Mouse (Mus musculus) granulocyte monocyte progenitor cell, adult 5-6 weeks (primary cell): ENCODE data around the gene Olfr1424. TPM values are rescaled to one million over a fixed set of nuclear protein-coding genes. Genes with fewer than 3 reads are reported as not detected.

Source experiments
- ATAC-seq: replicated peaks from 2 replicates; pipeline ENCODE4 v1.8.0; 2016; ENCODE audit warnings: mild to moderate bottlenecking, moderate TSS enrichment, inconsistent platforms; ENCODE audit not compliant: poor library complexity, severe bottlenecking
- total RNA-seq, 2 experiments: library from RNA; stranded (forward) in 1 of 2; stranded (reverse) in 1 of 2; fragments of 200-712, 200-1000 nt in 1 of 2; fragments of >200 nt in 1 of 2; fragmentation: Nextera tagmentation in 1 of 2; gene quantifications; 2 replicates each; pipeline ENCODE4 v1.2.3; 2014 to 2017

Olfr1424 gene
- total RNA-seq, 2 experiments from 2014 or later = not detected

GRCm38 (mm10) chr19:12009501-12010280 lies 52.8 kb downstream of the Olfr1424 start:
- no peak for ATAC-seq

Other genes with a start within 250 kb of the Olfr1424 start
- 11.3 and 12.2 TPM in 2 replicates for gene Stx3, start 243.3 kb downstream of the Olfr1424 start, total RNA-seq (2014; fragmentation: Nextera tagmentation)
- gene Stx3, start 243.3 kb downstream of the Olfr1424 start, total RNA-seq (2017) = 7.9 and 12.1 TPM in 2 replicates
- not detected in 2 replicates for gene Olfr1417, start 223.5 kb downstream of the Olfr1424 start, total RNA-seq (2014; fragmentation: Nextera tagmentation)
- not detected in 2 replicates for gene Olfr1417, start 223.5 kb downstream of the Olfr1424 start, total RNA-seq (2017)
- not detected in 2 replicates for gene Olfr1418, start 201.6 kb downstream of the Olfr1424 start, total RNA-seq (2014; fragmentation: Nextera tagmentation)
- gene Olfr1418, start 201.6 kb downstream of the Olfr1424 start, total RNA-seq (2017) = not detected in 2 replicates
- gene Olfr1419, start 187.6 kb downstream of the Olfr1424 start, total RNA-seq (2014; fragmentation: Nextera tagmentation) = not detected in 2 replicates
- not detected in 2 replicates for gene Olfr1419, start 187.6 kb downstream of the Olfr1424 start, total RNA-seq (2017)
- not detected in 2 replicates for gene Olfr1420, start 176.1 kb downstream of the Olfr1424 start, total RNA-seq (2014; fragmentation: Nextera tagmentation)
- gene Olfr1420, start 176.1 kb downstream of the Olfr1424 start, total RNA-seq (2017) = not detected in 2 replicates
- gene Patl1, start 150.3 kb downstream of the Olfr1424 start, total RNA-seq (2014; fragmentation: Nextera tagmentation) = 33.2 and 43.7 TPM in 2 replicates
- 12.6 and 12.8 TPM in 2 replicates for gene Patl1, start 150.3 kb downstream of the Olfr1424 start, total RNA-seq (2017)
- gene Osbp, start 96.7 kb downstream of the Olfr1424 start, total RNA-seq (2014; fragmentation: Nextera tagmentation) = 39.1 and 46.5 TPM in 2 replicates
- 35.2 and 42.3 TPM in 2 replicates for gene Osbp, start 96.7 kb downstream of the Olfr1424 start, total RNA-seq (2017)
- gene Olfr1423, start 21.4 kb downstream of the Olfr1424 start, total RNA-seq (2014; fragmentation: Nextera tagmentation) = not detected in 2 replicates
- not detected in 2 replicates for gene Olfr1423, start 21.4 kb downstream of the Olfr1424 start, total RNA-seq (2017)
- gene Olfr1425, start 15.0 kb upstream of the Olfr1424 start, total RNA-seq (2014; fragmentation: Nextera tagmentation) = not detected in 2 replicates
- not detected in 2 replicates for gene Olfr1425, start 15.0 kb upstream of the Olfr1424 start, total RNA-seq (2017)
- gene Olfr1426, start 29.3 kb upstream of the Olfr1424 start, total RNA-seq (2014; fragmentation: Nextera tagmentation) = not detected in 2 replicates
- gene Olfr1426, start 29.3 kb upstream of the Olfr1424 start, total RNA-seq (2017) = not detected in 2 replicates
- not detected in 2 replicates for gene Olfr1427, start 40.7 kb upstream of the Olfr1424 start, total RNA-seq (2014; fragmentation: Nextera tagmentation)
- not detected in 2 replicates for gene Olfr1427, start 40.7 kb upstream of the Olfr1424 start, total RNA-seq (2017)
- not detected in 2 replicates for gene Olfr1428, start 53.2 kb upstream of the Olfr1424 start, total RNA-seq (2014; fragmentation: Nextera tagmentation)
- gene Olfr1428, start 53.2 kb upstream of the Olfr1424 start, total RNA-seq (2017) = not detected in 2 replicates
- gene Olfr76, start 60.5 kb upstream of the Olfr1424 start, total RNA-seq (2014; fragmentation: Nextera tagmentation) = not detected in 2 replicates
- gene Olfr76, start 60.5 kb upstream of the Olfr1424 start, total RNA-seq (2017) = not detected in 2 replicates
- not detected in 2 replicates for gene Olfr1555-ps1, start 107.4 kb upstream of the Olfr1424 start, total RNA-seq (2014; fragmentation: Nextera tagmentation)
- not detected in 2 replicates for gene Olfr1555-ps1, start 107.4 kb upstream of the Olfr1424 start, total RNA-seq (2017)
- gene Olfr1431, start 138.0 kb upstream of the Olfr1424 start, total RNA-seq (2014; fragmentation: Nextera tagmentation) = not detected in 2 replicates
- not detected in 2 replicates for gene Olfr1431, start 138.0 kb upstream of the Olfr1424 start, total RNA-seq (2017)
- not detected in 2 replicates for gene Olfr1432, start 169.9 kb upstream of the Olfr1424 start, total RNA-seq (2014; fragmentation: Nextera tagmentation)
- not detected in 2 replicates for gene Olfr1432, start 169.9 kb upstream of the Olfr1424 start, total RNA-seq (2017)
- gene Olfr262, start 179.0 kb upstream of the Olfr1424 start, total RNA-seq (2014; fragmentation: Nextera tagmentation) = not detected in 2 replicates
- gene Olfr262, start 179.0 kb upstream of the Olfr1424 start, total RNA-seq (2017) = not detected in 2 replicates
- not detected in 2 replicates for gene Olfr235, start 198.3 kb upstream of the Olfr1424 start, total RNA-seq (2014; fragmentation: Nextera tagmentation)
- not detected in 2 replicates for gene Olfr235, start 198.3 kb upstream of the Olfr1424 start, total RNA-seq (2017)
- not detected in 2 replicates for gene Olfr1434, start 217.2 kb upstream of the Olfr1424 start, total RNA-seq (2014; fragmentation: Nextera tagmentation)
- gene Olfr1434, start 217.2 kb upstream of the Olfr1424 start, total RNA-seq (2017) = not detected in 2 replicates
- gene Olfr1436, start 236.4 kb upstream of the Olfr1424 start, total RNA-seq (2014; fragmentation: Nextera tagmentation) = not detected in 2 replicates
- not detected in 2 replicates for gene Olfr1436, start 236.4 kb upstream of the Olfr1424 start, total RNA-seq (2017)